Mouse (Mus musculus) forebrain, embryonic 11.5 days (tissue): ENCODE measurements around the gene Smco2. TPM values are rescaled to one million over a fixed set of nuclear protein-coding genes. Genes with fewer than 3 reads are reported as not detected.
"Not testable (repeated sequence)": the region's sequence is repeated elsewhere in the genome, so short reads cannot be mapped to it uniquely, and the experiment has no call there.

Experiments used
- ATAC-seq: fragments of 200-750 bp; cut with Nextera tagmentation; replicated peaks from 2 replicates; pipeline ENCODE4 v1.8.0; 2017; ENCODE audit warnings: moderate TSS enrichment; ENCODE audit not compliant: low FRiP score
- DNase-seq: peaks from one replicate; pipeline ENCODE4 v3.0.0-alpha.2; 2017; ENCODE audit warnings: low spot score
- H3K27ac ChIP-seq: fragments of 300-500 bp; sonication (generic); 2 replicates; pipeline ENCODE4 v1.5.1; 2014; ENCODE audit warnings: low read depth, low read length
- H3K27me3 ChIP-seq: fragments of 300-500 bp; sonication (generic); 2 replicates; pipeline ENCODE4 v1.6.1; 2014; ENCODE audit warnings: mild to moderate bottlenecking, low read length, mixed read lengths; ENCODE audit not compliant: control insufficient read depth, insufficient read depth
- H3K36me3 ChIP-seq: fragments of 300-500 bp; sonication (generic); 2 replicates; pipeline ENCODE4 v1.6.1; 2014; ENCODE audit warnings: mild to moderate bottlenecking, low read length, moderate library complexity, mixed read lengths; ENCODE audit not compliant: control insufficient read depth, insufficient read depth
- H3K4me1 ChIP-seq: fragments of 300-500 bp; sonication (generic); replicated peaks from 2 replicates; pipeline ENCODE4 v1.6.1; 2014; ENCODE audit warnings: low read length, mixed read lengths; ENCODE audit not compliant: control insufficient read depth, insufficient read depth
- H3K4me2 ChIP-seq: fragments of 300-500 bp; sonication (generic); 2 replicates; pipeline ENCODE4 v1.6.1; 2014; ENCODE audit warnings: low read depth, mild to moderate bottlenecking, low read length, moderate library complexity, mixed read lengths; ENCODE audit not compliant: severe bottlenecking
- H3K4me3 ChIP-seq: fragments of 300-500 bp; sonication (generic); 2 replicates; pipeline ENCODE4 v1.5.1; 2014; ENCODE audit warnings: low read depth, low read length
- H3K9ac ChIP-seq: fragments of 300-500 bp; sonication (generic); 2 replicates; pipeline ENCODE4 v1.6.1; 2014; ENCODE audit warnings: low read length
- H3K9me3 ChIP-seq: fragments of 300-500 bp; sonication (generic); 2 replicates; pipeline ENCODE4 v1.6.1; 2016; ENCODE audit warnings: low read length, mixed read lengths; ENCODE audit not compliant: control insufficient read depth
- WGBS: fragments of 180-500 bp; shearing (Covaris S2); extraction: QIAGEN DNeasy Blood & Tissue Kit; methylation state at CpG from one replicate; pipeline ENCODE4 v1.1.7; 2014; 5-methylcytosine and 5-hydroxymethylcytosine counted together
- polyA plus RNA-seq: library from polyadenylated mRNA; unstranded; fragments of >200 nt; fragmentation: Nextera tagmentation; extraction: Ambion mirVana; gene quantifications from 2 replicates; pipeline ENCODE4 v1.2.1, GENCODE M21; 2014

Smco2 gene
- polyA plus RNA-seq, 1 experiment from 2014 or later, result not detected

DNA sequence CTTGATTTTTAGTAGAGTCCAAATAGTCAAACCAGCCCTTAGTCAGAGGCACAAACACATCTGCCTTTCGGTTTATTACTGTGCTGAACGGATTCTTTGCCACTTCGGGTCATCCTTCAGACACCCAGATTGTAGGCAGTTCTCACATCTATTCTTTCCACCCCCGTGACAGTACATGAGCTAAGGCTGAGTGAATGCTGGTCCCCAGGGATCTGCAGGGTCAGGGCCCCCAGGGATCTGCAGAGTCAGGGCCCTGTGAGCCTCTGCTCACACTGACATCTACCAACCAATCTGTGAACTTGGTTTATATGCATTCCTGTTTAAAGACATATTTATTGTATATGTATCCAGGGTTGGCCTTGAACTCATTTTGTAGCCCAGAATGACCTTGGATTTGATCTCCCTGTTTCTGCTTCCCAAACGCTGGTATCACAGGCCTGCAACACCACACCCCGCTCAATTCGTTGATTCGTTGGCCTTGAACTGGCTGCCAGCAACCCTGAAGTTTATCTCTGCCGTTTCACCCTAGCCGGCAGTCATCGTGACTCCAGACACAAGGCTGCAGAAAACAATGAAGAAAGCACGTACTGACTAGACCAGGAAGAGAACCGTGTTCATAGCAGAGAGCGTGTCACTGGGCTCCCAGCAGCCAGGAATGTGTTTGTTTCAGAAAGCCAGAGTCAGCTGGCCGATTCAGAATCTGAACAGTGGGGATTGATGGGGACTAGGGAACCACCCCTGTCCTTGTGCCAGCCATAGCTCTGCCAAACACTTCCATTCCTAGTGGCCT lies 3.7 kb upstream of the Smco2 start:
- no peak for DNase-seq
- Histone ChIP-seq H3K9ac (no peak overlapping the region), H3K36me3 (no peaks in the 10 kb centered on the region), H3K4me2 (no peak overlapping the region), H3K27ac (no peak overlapping the region), H3K27me3 (no peaks in the 10 kb centered on the region), H3K4me1 (no peaks in the 10 kb centered on the region), H3K4me3 (no peak overlapping the region), H3K9me3 (no peaks in the 10 kb centered on the region)
- WGBS, result 86% methylated on average over 15 of the region's 15 CpGs
- ATAC-seq, result no peak

DNA sequence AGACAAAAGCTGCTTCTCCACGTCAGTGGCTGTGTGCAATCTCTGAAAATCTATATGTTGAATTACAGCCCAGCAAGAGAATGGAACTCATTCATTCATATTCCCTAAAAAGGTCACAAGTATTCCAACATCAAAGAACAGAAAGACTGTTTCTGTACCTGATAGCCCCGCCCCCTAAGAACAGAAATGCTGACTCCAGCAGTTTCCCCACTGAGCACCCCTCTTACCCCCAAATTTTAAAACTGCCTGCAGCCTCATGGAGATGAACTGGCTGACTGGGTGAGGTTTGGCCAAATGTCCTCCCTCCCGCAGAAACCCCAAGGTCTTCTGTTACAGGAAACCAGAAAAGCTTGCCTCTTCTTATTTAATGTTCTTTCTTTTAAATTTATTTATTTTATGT lies 2.5 kb upstream of the Smco2 start:
- H3K9me3 ChIP-seq, result no peaks in the 10 kb centered on the region
- H3K27ac ChIP-seq, result no peak overlapping the region
- H3K4me3 ChIP-seq, result no peak overlapping the region
- no peaks in the 10 kb centered on the region for H3K27me3 ChIP-seq
- H3K36me3 ChIP-seq, result no peaks in the 10 kb centered on the region
- ATAC-seq (no peak), DNase-seq (no peak)
- 78% methylated on average over 3 of the region's 3 CpGs for WGBS
- H3K4me1 ChIP-seq, result no peaks in the 10 kb centered on the region
- no peak overlapping the region for H3K4me2 ChIP-seq
- H3K9ac ChIP-seq, result no peak overlapping the region

DNA sequence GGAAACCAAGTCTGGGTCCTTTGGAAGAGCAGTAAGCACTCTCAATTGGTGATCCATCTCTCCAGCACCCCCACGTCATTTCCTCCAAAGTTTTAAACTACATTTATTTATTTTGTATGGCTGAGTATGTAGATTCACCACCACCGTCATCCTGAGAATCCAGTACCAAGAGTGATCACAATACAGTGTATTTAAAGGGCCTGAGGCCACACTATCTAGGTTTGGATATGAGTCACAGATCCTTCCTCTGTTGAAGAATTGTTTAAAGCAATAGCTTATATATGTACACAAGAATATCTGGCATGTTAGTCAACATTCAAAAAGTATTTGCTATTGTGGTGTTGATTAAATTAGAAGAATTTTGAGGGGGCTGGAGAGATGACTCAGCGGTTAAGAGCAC lies 1.6 kb upstream of the Smco2 start:
- WGBS, result 91% methylated on average over 3 of the region's 3 CpGs
- no peak for DNase-seq
- Histone ChIP-seq H3K4me3 (no peak overlapping the region), H3K9ac (no peak overlapping the region), H3K27ac (no peak overlapping the region), H3K36me3 (no peaks in the 10 kb centered on the region), H3K27me3 (no peaks in the 10 kb centered on the region), H3K4me2 (no peak overlapping the region), H3K4me1 (no peaks in the 10 kb centered on the region), H3K9me3 (no peaks in the 10 kb centered on the region)
- ATAC-seq, result no peak

DNA sequence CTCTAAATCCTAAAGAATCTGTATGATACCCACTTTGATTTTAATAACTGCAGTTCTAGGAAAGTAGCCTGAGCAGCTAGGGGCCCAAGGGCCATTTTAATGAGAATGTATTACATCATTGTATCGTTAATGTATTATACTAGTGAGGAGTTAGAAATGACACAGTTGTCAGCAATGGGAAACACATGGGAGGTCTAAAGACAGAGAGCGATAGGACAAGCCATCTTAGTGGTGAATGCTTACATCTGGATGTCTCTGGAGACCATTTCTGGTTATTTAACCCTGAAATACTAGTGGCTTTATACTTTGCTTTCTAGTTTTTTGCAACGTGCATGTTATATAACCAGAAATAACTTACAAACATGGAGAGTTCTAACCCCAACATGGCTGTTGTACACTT lies 2.0 kb downstream of the Smco2 start:
- Histone ChIP-seq H3K9me3 (no peaks in the 10 kb centered on the region), H3K4me1 (no peaks in the 10 kb centered on the region), H3K4me3 (no peak overlapping the region), H3K36me3 (no peaks in the 10 kb centered on the region), H3K27me3 (no peaks in the 10 kb centered on the region), H3K27ac (no peak overlapping the region), H3K4me2 (no peak overlapping the region), H3K9ac (no peak overlapping the region)
- no peak for ATAC-seq
- DNase-seq, result no peak
- WGBS, result 88% methylated on average over 3 of the region's 3 CpGs

DNA sequence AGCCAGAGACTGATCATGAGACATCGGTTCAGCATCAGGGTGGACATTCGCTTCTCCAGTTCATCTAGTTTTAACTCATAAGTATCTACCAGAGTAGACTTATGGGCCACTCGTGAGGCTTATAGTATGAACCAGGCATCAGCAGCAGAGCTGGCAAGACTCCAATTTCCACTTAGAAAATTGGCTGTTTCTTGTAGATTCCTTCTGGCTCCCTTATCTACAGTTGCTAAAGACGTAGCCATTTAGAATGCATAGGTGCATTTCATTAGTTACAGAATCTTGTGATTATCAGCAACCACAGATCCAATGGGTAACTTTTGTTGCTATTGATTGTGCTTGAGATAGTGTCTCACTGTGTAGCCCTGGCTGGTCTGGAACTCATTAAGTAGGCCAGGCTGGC lies 2.8 kb downstream of the Smco2 start:
- Histone ChIP-seq H3K4me2 (no peak overlapping the region), H3K9ac (no peak overlapping the region), H3K4me1 (no peaks in the 10 kb centered on the region), H3K27me3 (no peaks in the 10 kb centered on the region), H3K27ac (no peak overlapping the region), H3K4me3 (no peak overlapping the region), H3K36me3 (no peaks in the 10 kb centered on the region), H3K9me3 (no peaks in the 10 kb centered on the region)
- DNase-seq (no peak), ATAC-seq (no peak)
- WGBS, result 85% methylated on average over 4 of the region's 4 CpGs

DNA sequence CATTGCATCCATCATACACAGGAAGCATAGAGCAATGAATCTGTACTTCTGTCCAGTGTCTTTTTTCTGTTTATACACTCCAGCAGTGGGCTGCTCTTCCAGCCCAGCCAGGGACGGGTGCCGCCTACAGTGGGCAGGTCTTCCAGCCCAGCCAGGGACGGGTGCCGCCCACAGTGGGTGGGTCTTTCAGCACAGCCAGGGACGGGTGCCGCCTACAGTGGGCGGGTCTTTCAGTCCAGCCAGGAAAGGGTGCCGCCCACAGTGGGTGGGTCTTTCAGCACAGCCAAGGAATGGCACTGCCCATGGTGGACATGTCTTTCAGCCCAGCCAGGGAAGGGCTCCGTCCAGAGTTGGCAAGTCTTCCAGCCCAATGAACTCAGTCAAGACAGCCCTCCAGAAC lies 5.3 kb downstream of the Smco2 start:
- no peak overlapping the region for H3K4me2 ChIP-seq
- H3K36me3 ChIP-seq, result no peaks in the 10 kb centered on the region
- no peak for DNase-seq
- H3K4me1 ChIP-seq, result no peaks in the 10 kb centered on the region
- H3K4me3 ChIP-seq, result no peak overlapping the region
- H3K9me3 ChIP-seq, result no peaks in the 10 kb centered on the region
- WGBS, result 92% methylated on average over 9 of the region's 9 CpGs
- H3K27me3 ChIP-seq, result no peaks in the 10 kb centered on the region
- peak; percentile 56; the same call in 1 of the 2 replicates for ATAC-seq
- H3K9ac ChIP-seq, result no peak overlapping the region
- no peak overlapping the region for H3K27ac ChIP-seq

DNA sequence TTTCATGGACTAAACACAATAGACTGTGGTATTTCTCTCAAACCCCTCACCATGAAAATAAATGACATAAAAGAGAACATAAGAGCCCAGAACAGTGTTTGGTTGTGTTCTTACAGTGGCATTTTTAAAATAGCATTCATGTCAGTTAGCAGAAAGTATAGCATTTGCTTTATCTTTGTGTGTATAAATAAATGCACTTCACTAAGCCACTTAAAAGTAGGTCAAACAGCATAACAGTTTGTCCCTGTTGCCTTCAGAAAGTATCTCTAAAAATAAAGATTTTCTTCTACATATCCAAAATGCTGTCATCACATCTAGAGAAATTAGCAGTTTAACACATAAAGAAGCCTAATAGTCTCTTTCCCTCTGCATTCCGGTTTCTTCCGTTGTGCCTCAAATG lies 7.5 kb downstream of the Smco2 start:
- Histone ChIP-seq H3K36me3 (no peaks in the 10 kb centered on the region), H3K4me2 (no peak overlapping the region), H3K9me3 (no peaks in the 10 kb centered on the region), H3K27ac (no peak overlapping the region), H3K27me3 (no peaks in the 10 kb centered on the region), H3K9ac (no peak overlapping the region), H3K4me3 (no peak overlapping the region), H3K4me1 (no peaks in the 10 kb centered on the region)
- ATAC-seq (no peak), DNase-seq (no peak)
- WGBS, result 96% methylated on average over 2 of the region's 2 CpGs

DNA sequence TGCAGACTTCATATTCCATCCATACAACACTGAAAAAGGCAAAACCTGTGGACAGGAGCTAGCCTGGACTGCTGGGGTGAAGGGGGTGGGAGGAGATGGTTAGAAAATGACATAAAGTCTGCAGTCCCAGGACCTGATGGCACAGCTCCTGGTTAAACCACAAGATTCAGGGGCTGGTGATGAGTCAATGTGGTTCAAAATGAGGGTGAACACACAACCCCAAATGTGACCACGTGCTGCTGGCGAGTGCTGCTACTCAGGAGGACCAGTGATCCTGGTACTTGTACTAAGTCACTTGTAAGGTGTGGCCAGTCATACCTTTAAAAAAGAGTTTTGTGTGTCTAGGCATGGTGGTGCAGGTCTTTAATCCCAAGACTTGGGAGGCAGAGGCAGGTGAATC lies 13.2 kb downstream of the Smco2 start:
- no peak overlapping the region for H3K4me3 ChIP-seq
- H3K27me3 ChIP-seq, result no peaks in the 10 kb centered on the region
- WGBS, result 93% methylated on average over 2 of the region's 2 CpGs
- DNase-seq, result no peak
- ATAC-seq, result no peak
- no peaks in the 10 kb centered on the region for H3K9me3 ChIP-seq
- H3K27ac ChIP-seq, result no peak overlapping the region
- H3K36me3 ChIP-seq, result no peaks in the 10 kb centered on the region
- no peak overlapping the region for H3K9ac ChIP-seq
- H3K4me2 ChIP-seq, result no peak overlapping the region
- no peaks in the 10 kb centered on the region for H3K4me1 ChIP-seq

DNA sequence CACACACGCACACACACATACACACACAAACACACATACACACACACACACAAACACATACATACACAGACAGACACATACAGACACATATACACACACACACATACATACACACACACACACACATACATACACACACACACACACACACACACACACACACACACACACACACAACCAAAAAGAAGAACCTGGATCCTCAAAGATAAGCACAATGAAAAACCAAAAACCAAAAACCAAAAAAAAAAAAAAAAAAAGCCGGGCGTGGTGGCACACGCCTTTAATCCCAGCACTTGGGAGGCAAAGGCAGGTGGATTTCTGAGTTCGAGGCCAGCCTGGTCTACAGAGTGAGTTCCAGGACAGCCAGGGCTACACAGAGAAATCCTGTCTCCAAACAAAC lies 14.5 kb downstream of the Smco2 start:
- ATAC-seq, H3K27me3 ChIP-seq, H3K27ac ChIP-seq, H3K9ac ChIP-seq, H3K4me2 ChIP-seq, DNase-seq, H3K4me1 ChIP-seq, H3K9me3 ChIP-seq, H3K4me3 ChIP-seq, H3K36me3 ChIP-seq: not testable (repeated sequence)
- WGBS, result 82% methylated on average over 1 of the region's 5 CpGs
